Mouse (Mus musculus) mouse embryonic stem cell (cell line): Measurements from ENCODE around the gene Oas1h.
"Not testable (repeated sequence)": the region's sequence is repeated elsewhere in the genome, so short reads cannot be mapped to it uniquely, and the experiment has no call there.

Experiments
- in situ Hi-C, 2 experiments: fragments of 300-500 bp; cut with MboI; formaldehyde crosslinking; loops; 1 replicate in 1 of 2; 3 replicates in 1 of 2; pipeline ENCODE4 v1.14.3; 2019 to 2020; ENCODE audit warnings: low sequenced_read_pairs in 2 of 2, low pct_unique_long_range_greater_than_20kb in 1 of 2, mixed read lengths in 1 of 2; ENCODE audit not compliant: unreplicated experiment in 1 of 2

Gene Oas1h

DNA sequence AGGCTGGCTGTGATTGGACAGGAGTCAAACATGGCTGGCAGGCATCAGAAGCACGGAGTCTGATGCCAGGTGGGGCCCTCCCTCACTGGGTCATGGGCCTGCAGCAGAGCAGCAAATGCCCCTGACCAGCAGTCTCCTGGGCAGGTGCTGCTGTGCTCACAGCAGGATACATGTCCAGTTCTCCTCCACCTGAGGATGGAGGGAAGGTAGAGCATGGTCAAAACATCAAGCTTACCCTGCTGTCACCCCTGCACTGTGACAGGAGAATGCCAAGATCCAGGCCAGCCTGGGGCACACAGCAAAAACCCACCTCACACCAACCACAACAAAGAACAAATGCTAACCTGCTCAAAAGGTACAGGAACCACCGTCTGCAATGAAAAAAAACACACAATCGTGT lies 15.6 kb downstream of the Oas1h start:
- in situ Hi-C loops: not testable (repeated sequence)

DNA sequence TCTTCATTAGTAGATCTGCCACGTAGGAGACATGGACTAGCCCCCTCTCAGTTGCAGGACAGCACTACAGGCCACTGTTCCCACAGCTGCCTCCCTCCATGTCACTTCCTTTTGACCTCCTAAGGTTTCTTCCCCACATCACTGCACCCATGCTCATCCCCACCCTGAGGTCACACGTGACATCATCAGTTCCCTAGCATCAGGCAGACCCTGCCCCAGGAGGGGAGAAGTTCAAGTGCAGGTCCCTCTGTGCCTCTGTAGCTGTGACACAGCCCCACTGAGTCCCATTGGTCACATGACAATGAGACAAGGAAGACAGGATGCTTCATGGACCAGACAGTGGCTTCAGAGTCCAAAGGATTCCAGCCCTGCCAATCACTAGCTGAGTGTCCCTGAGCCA lies 16.2 kb downstream of the Oas1h start:
- in situ Hi-C loops: not testable (repeated sequence)

DNA sequence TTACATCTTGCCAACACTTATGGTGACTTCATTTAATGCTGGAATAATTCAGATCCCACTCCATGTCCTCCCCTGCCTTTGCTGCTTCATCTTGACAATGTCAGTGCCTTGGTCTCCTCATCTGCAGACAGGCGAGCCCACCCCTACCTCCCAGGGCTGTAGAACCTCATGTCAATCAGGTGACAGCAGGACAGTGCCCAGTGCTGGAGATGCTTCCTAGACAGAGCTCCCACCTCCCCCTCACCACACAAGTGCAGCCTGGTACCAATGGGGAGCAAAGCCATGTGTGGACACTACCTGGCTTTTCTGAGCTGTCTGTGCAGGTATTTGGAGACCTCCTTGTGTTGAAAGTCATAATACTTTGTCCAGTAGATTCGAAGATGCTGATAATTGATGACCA lies 17.6 kb downstream of the Oas1h start:
- in situ Hi-C loops: not testable (repeated sequence)

GRCm38 (mm10) chr5:120881681-120882080 lies 20.5 kb downstream of the Oas1h start:
- in situ Hi-C loops: not testable (repeated sequence)

- in situ Hi-C loops: not testable (repeated sequence)
Measured at GRCm38 (mm10) chr5:120887413-120887812, 26.2 kb downstream of the Oas1h start, which contains the start of gene Oas1g. Gene Oas1g (minus strand): TSS chr5:120887613.

GRCm38 (mm10) chr5:120887831-120888230 lies 26.6 kb downstream of the Oas1h start:
- in situ Hi-C loops: no loop called here

DNA sequence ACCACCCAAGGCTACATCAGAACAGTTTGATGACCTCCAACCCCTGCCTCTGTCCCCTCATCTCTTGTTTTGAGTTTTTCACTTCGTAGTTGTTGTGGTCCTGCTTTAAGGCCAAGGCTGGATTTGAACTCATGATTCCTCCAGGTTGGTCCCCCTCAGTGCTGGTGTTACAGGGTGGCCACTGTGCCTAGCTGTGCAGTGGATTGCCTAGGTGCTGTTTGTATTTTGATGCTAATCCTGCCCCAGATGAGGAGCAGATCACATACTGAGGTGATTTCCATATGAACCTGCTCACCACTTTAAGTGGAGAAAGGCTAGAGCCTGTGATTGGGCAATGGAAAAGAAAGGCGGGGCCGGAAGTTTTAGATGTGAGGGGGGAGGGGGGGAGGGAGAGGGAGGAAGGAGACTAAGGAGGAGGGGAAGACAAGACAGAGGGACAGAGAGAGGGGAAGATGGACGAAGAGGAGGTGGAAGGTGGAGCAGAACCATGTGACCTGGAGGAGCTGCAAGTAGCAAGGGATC lies 27.1 kb downstream of the Oas1h start:
- in situ Hi-C loops: not testable (repeated sequence)

- in situ Hi-C loops: no loop called here
Measured at GRCm38 (mm10) chr5:120890026-120890425, 28.8 kb downstream of the Oas1h start.

- in situ Hi-C loops: no loop called here
Measured at GRCm38 (mm10) chr5:120890991-120891390, 29.8 kb downstream of the Oas1h start.

DNA sequence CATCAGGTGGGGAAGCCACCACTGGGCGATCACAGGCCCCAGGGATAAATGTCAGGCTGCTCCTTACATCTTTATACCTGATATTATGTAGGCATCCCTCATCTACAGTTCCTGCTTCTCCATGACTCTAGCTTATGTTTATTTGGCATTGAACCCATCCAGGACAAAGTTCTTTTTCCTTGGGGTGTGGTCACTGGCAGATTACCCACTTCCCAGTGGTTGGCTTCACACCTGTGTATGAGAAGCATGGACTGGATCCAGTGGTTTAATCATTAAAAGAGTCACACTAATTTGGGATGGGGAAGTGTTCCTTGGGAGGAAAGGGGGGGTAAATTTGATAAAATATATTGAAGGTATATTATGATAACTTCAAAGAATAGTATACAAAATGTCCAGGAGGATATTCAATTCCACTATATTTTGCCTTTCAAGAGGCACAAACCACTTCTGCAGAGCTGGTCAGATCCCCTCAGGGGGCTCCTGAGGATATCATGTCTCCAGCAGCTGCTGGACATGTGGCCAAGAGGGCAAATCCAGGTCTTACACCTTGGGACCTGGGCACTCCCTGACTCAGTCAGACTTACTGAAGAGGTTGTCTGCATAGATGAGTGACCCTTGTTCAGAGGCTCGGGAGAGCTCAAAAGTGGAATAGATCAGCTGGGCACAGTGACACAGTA lies 30.5 kb downstream of the Oas1h start:
- in situ Hi-C loops: not testable (repeated sequence)

- in situ Hi-C loops: no loop called here
Measured at GRCm38 (mm10) chr5:120892243-120892660, 31.0 kb downstream of the Oas1h start.

DNA sequence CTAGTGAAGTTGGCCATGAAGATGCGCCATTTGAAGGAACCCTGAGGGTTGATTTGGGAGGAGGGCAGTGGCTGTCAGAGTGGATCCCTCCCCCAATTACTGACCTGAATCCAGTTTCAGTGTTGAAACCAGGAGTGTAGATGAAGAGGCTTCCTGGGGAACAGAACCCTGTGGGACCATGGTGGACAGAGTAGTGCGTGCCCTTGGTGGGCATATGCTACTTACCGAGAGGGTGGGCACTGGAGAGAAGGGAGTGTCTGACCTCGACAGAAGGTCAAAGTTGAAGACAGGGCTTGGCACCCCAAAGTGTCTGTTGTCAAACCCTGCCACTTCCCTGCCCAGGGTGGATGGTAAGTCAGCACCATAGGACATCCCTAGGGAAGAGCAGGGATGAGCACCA lies 32.6 kb downstream of the Oas1h start:
- in situ Hi-C loops: not testable (repeated sequence)

GRCm38 (mm10) chr5:120894692-120895091 lies 33.5 kb downstream of the Oas1h start:
- in situ Hi-C loops: not testable (repeated sequence)

GRCm38 (mm10) chr5:120895231-120895900 lies 34.1 kb downstream of the Oas1h start:
- in situ Hi-C loops: no loop called here

- in situ Hi-C loops: no loop called here
Measured at GRCm38 (mm10) chr5:120898307-120898706, 37.1 kb downstream of the Oas1h start.

GRCm38 (mm10) chr5:120898726-120899125 lies 37.5 kb downstream of the Oas1h start:
- in situ Hi-C loops: no loop called here

GRCm38 (mm10) chr5:120900666-120901065 lies 39.4 kb downstream of the Oas1h start:
- in situ Hi-C loops: no loop called here

GRCm38 (mm10) chr5:120902056-120902455 lies 40.8 kb downstream of the Oas1h start:
- in situ Hi-C loops: no loop called here

DNA sequence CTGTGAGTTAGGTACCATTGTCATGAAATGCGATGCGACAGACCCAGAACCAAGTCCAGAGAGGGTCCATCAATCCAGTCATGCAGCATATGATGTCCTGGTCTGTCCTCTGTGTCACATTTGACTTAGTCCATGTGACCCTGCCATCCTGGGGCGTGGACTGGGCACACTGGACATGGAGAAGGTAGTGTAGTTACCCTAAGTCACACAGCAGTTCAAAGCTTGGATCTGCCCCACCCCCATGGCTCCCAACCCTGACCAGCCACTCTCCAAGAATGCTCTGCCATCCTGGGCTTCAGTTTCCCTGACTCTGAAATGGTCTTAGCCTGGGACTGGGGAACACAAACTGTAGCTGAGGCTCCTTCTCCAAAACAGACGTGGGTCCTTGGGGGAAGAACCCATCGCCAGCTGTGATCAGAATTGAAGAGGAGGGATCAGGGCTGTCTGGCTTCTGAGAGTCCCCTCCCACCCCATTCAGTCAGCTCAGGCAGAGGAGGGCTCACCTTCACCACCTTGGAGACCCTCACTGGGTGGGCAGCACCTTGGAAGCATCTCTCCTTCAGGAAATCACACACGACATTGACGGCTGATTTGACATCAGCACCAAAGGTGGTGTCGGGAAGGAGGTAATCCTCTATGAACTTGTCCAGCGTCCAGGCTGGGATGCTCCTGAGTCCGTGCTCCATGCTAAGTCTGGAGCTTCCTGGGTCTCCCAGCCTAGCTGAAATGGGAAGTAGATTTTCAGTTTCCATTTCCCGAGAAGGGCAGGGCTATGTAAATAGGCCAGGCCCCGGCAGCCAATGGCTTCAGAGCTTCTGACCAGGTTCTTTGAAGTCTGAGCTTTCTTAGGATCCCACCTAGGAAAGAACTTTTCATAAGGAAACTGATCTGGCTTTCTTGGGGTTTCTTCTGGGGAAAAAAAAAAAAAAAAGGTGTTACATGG lies 45.8 kb downstream of the Oas1h start, which contains the start of gene Oas1a:
Oas1a (minus strand) TSS at position 731 of the 943 bp plus-strand sequence.
- in situ Hi-C loops: not testable (repeated sequence)
